In the genomic region with DNA sequence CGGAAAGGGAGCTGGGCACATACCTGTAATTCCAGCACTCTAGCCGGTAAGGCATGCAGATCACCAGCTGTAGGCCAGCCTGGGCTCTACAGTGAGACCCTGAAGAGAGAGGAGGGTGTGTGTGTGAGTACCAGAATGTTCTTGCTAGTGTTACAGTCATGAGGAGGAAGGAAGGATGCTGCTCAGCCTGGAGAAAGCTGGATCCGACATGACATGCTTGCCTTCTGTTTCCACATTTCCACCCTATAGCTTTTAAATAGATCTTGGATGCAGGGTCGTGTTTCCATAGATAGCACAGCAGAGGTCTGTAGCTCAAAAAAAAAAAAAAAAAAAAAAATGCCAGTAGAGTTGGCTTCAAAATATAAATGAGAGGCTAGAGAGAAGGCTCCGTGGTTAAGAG, we compare ENCODE assay signal across 30 mouse cellular contexts. TPM values are rescaled to one million over a fixed set of nuclear protein-coding genes. Genes with fewer than 3 reads are reported as not detected.
DNase-seq lines count a peak whose midpoint lies in the region; ATAC-seq and TF ChIP-seq lines count a peak whose summit lies in the region.
"Had no signal": no experiment of that assay in that cellular context is flagged by ENCODE, and none has a peak within 500 bp of the region (broad histone marks: within the 10 kb centered on the region; RNA-seq: fewer than 3 reads in every experiment).

No protein-coding gene starts in this region.

- H3K79me2 ChIP-seq in heart, adult 2 months (replicated peaks; ENCODE audit: control insufficient read depth, insufficient read depth, low read length) = no peaks in the 10 kb centered on the region

- TF ChIP-seq EP300 in stomach, postnatal 0 days (optimal IDR thresholded peaks at IDR 0.05) = no peak
- TF ChIP-seq EP300 in heart, adult 2 months (IDR thresholded peaks at IDR 0.05; ENCODE audit: insufficient read depth, low read depth, low read length) = no peak

- H3K27ac ChIP-seq in stomach, postnatal 0 days (replicated peaks) = no peak overlapping the region
- H3K27ac ChIP-seq in heart, adult 2 months = no peak overlapping the region
- H3K27ac ChIP-seq: embryonic facial prominence, embryonic 10.5 days; embryonic facial prominence, embryonic 13.5 days; hindbrain, embryonic 12.5 days; hindbrain, embryonic 15.5 days had no signal

- H3K4me1 ChIP-seq in megakaryocyte, embryonic 14.5 days = peaks cover 98% of the 10 kb centered on the region
- H3K4me1 ChIP-seq in stomach, postnatal 0 days (replicated peaks; ENCODE audit: control insufficient read depth, insufficient read depth) = no peaks in the 10 kb centered on the region
- H3K4me1 ChIP-seq in heart, adult 2 months (ENCODE audit: control insufficient read depth, insufficient read depth, low read length) = no peaks in the 10 kb centered on the region
- H3K4me1 ChIP-seq: embryonic facial prominence, embryonic 10.5 days; embryonic facial prominence, embryonic 13.5 days; hindbrain, embryonic 12.5 days; hindbrain, embryonic 15.5 days had no signal

- TF ChIP-seq CTCF in stomach, postnatal 0 days (IDR thresholded peaks at IDR 0.05; ENCODE audit: low read depth) = no peak
- TF ChIP-seq CTCF in heart, adult 2 months (IDR thresholded peaks at IDR 0.05) = no peak

- intact Hi-C loops in heart, adult 2 months (cut with DNase I) = no loop called here

- WGBS in stomach, postnatal 0 days = 86% methylated on average over 5 of the region's 5 CpGs
- WGBS in heart, adult 2 months = 69% methylated on average over 5 of the region's 5 CpGs

- peaks cover 100% of the 10 kb centered on the region for H3K36me3 ChIP-seq in megakaryocyte, embryonic 14.5 days (replicated peaks; ENCODE audit: low read length)
- peaks cover 6% of the 10 kb centered on the region; the same call in 1 of the 2 replicates for H3K36me3 ChIP-seq in stomach, postnatal 0 days (ENCODE audit: control insufficient read depth, insufficient read depth, low read length)
- H3K36me3 ChIP-seq in heart, adult 2 months (ENCODE audit: control insufficient read depth, insufficient read depth, low read length) = no peaks in the 10 kb centered on the region

- no peaks in the 10 kb centered on the region for H3K27me3 ChIP-seq in megakaryocyte, embryonic 14.5 days (replicated peaks)
- no peaks in the 10 kb centered on the region for H3K27me3 ChIP-seq in stomach, postnatal 0 days (ENCODE audit: control insufficient read depth, insufficient read depth, low read length)
- no peaks in the 10 kb centered on the region for H3K27me3 ChIP-seq in heart, adult 2 months (ENCODE audit: control insufficient read depth, insufficient read depth, low read length)
- H3K27me3 ChIP-seq: embryonic facial prominence, embryonic 13.5 days; hindbrain, embryonic 12.5 days; hindbrain, embryonic 15.5 days had no signal

- no peak for DNase-seq in frontal cortex, postnatal 25 days (ENCODE audit: low spot score in 2 of 2)
- DNase-seq in stomach, postnatal 0 days (ENCODE audit: low spot score) = no peak
- DNase-seq in heart, adult 2 months = no peak
- DNase-seq: adrenal gland, adult 2 months; adrenal gland, postnatal 14 days; cerebellum, adult 11-12 months; cerebellum, adult 8-10 months; cerebellum, postnatal 10 days; cerebellum, postnatal 36 days; embryo, embryonic 11 days; gastrocnemius, postnatal 10 days; gastrocnemius, postnatal 36 days; kidney, adult 11 months had no signal

- TF ChIP-seq POLR2A in heart, adult 2 months (IDR thresholded peaks at IDR 0.05; ENCODE audit: insufficient read depth, low read depth, low read length) = no peak

- ATAC-seq in frontal cortex, adult (ENCODE audit: low TSS enrichment) = peak; percentile 58
- ATAC-seq in megakaryocyte, adult 5-6 weeks (ENCODE audit: poor library complexity, severe bottlenecking) = no peak
- ATAC-seq in stomach, postnatal 0 days (ENCODE audit: low FRiP score, low TSS enrichment) = 0 out of 2 replicates have a peak, but pooled peaks have one; percentile 5
- ATAC-seq: CD4-positive, CD25-positive, alpha-beta regulatory T cell, adult 4 months; forebrain, embryonic 14.5 days had no signal

- H3K4me2 ChIP-seq in stomach, postnatal 0 days (replicated peaks; ENCODE audit: low read depth) = no peak overlapping the region
- H3K4me2 ChIP-seq: embryonic facial prominence, embryonic 13.5 days; heart, embryonic 11.5 days; hindbrain, embryonic 12.5 days; hindbrain, embryonic 15.5 days had no signal

- peaks cover 2% of the 10 kb centered on the region for H3K9me3 ChIP-seq in megakaryocyte, embryonic 14.5 days
- no peaks in the 10 kb centered on the region for H3K9me3 ChIP-seq in stomach, postnatal 0 days (ENCODE audit: control insufficient read depth, low read length)
- H3K9me3 ChIP-seq: embryonic facial prominence, embryonic 10.5 days; embryonic facial prominence, embryonic 13.5 days; hindbrain, embryonic 12.5 days; hindbrain, embryonic 15.5 days had no signal

- peak overlapping the region; percentile 25 for H3K4me3 ChIP-seq in megakaryocyte, embryonic 14.5 days (replicated peaks)
- H3K4me3 ChIP-seq in stomach, postnatal 0 days (ENCODE audit: low read depth, low read length) = no peak overlapping the region
- H3K4me3 ChIP-seq in heart, adult 2 months = no peak overlapping the region
- H3K4me3 ChIP-seq: embryonic facial prominence, embryonic 10.5 days; embryonic facial prominence, embryonic 13.5 days; erythroblast, embryonic 14.5 days; hindbrain, embryonic 12.5 days; hindbrain, embryonic 15.5 days had no signal

- no peak overlapping the region for H3K9ac ChIP-seq in stomach, postnatal 0 days (ENCODE audit: low read length)
- no peak overlapping the region for H3K9ac ChIP-seq in heart, adult 2 months (ENCODE audit: low read depth, low read length)
- H3K9ac ChIP-seq: embryonic facial prominence, embryonic 13.5 days; hindbrain, embryonic 12.5 days; hindbrain, embryonic 15.5 days had no signal

RNA-seq across cellular contexts. Expression of gene Muc5b, which starts 36.0 kb away (rescaled TPM):
- 0.09 and 0.14 TPM in 2 replicates for polyA plus RNA-seq in megakaryocyte, embryonic 14.5 days (2012; ENCODE audit: insufficient read depth, low replicate concordance)
- total RNA-seq in megakaryocyte, adult 5-6 weeks (2015) = 0.05 TPM in 1 of 2 replicates, not detected in the other
- not detected in 2 replicates for total RNA-seq in megakaryocyte, adult 5-6 weeks (2017)
- polyA plus RNA-seq in stomach, postnatal 0 days (2015; fragmentation: Nextera tagmentation; extraction: Ambion mirVana) = 122 and 133 TPM in 2 replicates
- not detected for total RNA-seq in heart, adult 2 months (2021)
- polyA plus RNA-seq in heart, adult 2 months (2012; rRNA removed) = 4.9 TPM in 1 of 2 replicates, not detected in the other
- total RNA-seq: adrenal gland, adult 2 months; adrenal gland, postnatal 14 days; adrenal gland, postnatal 4 days; gastrocnemius, adult 18-20 months; gastrocnemius, postnatal 36 days; heart, postnatal 25 days; MEL had no signal
- polyA plus RNA-seq: adrenal gland, adult 2 months; brain, embryonic 14.5 days; CD4-positive, CD25-positive, alpha-beta regulatory T cell, adult 4 months; cortical plate, adult 2 months; embryonic facial prominence, embryonic 13.5 days; erythroblast, embryonic 14.5 days; forebrain, embryonic 14.5 days had no signal

RNA-seq across cellular contexts. Expression of gene Tollip, which starts 43.4 kb away (rescaled TPM):
- polyA plus RNA-seq in megakaryocyte, embryonic 14.5 days (2012; ENCODE audit: insufficient read depth, low replicate concordance) = 31.0 and 40.1 TPM in 2 replicates
- 29.0 and 30.9 TPM in 2 replicates for total RNA-seq in megakaryocyte, adult 5-6 weeks (2015)
- 30.7 and 38.7 TPM in 2 replicates for total RNA-seq in megakaryocyte, adult 5-6 weeks (2017)
- 33.2 and 33.4 TPM in 2 replicates for polyA plus RNA-seq in stomach, postnatal 0 days (2015; fragmentation: Nextera tagmentation; extraction: Ambion mirVana)
- total RNA-seq in heart, adult 2 months (2021) = 10 to 100 TPM; 50.2 to 54.2 TPM
- polyA plus RNA-seq in heart, adult 2 months (2012; rRNA removed) = 66.3 and 95.4 TPM in 2 replicates

Comparison
In these comparisons a context has a peak if more than half of its experiments do, and no peak if none do; other contexts are left out.
1. RNA of gene Muc5b, which starts 36.0 kb away (polyA plus RNA-seq): 122 to 133 TPM in stomach, postnatal 0 days; 4.9 TPM in heart, adult 2 months and 0.09 to 0.14 TPM in megakaryocyte, embryonic 14.5 days; every median in the first group is over 10 times any median in the second.